Comparison of ENCODE assay signal across 20 mouse cellular contexts in genomic region chr6:61155059-61155629, GRCm38 (mm10). TPM values are rescaled to one million over a fixed set of nuclear protein-coding genes. Genes with fewer than 3 reads are reported as not detected.
DNase-seq lines count a peak whose midpoint lies in the region; ATAC-seq lines count a peak whose summit lies in the region.
"Had no signal": no experiment of that assay in that cellular context is flagged by ENCODE, and none has a peak within 500 bp of the region (broad histone marks: within the 10 kb centered on the region; RNA-seq: fewer than 3 reads in every experiment).

No protein-coding gene starts in this region.

- H3K36me3 ChIP-seq in forebrain, embryonic 16.5 days (ENCODE audit: control insufficient read depth, insufficient read depth) = no peaks in the 10 kb centered on the region
- no peaks in the 10 kb centered on the region for H3K36me3 ChIP-seq in midbrain, embryonic 15.5 days (replicated peaks)
- H3K36me3 ChIP-seq: limb, embryonic 15.5 days; stomach, embryonic 15.5 days had no signal

- no peaks in the 10 kb centered on the region for H3K9me3 ChIP-seq in forebrain, embryonic 16.5 days (ENCODE audit: control insufficient read depth, low read length)
- no peaks in the 10 kb centered on the region for H3K9me3 ChIP-seq in midbrain, embryonic 15.5 days
- H3K9me3 ChIP-seq: limb, embryonic 15.5 days; stomach, embryonic 15.5 days had no signal

- peak; percentile 44 for DNase-seq in embryo, embryonic 10.5 days (ENCODE audit: low spot score)
- no peak for DNase-seq in embryo, embryonic 10 days (ENCODE audit: low spot score)
- DNase-seq in R1 (ENCODE audit: low read depth, low spot score) = peak; percentile 4
- no peak for DNase-seq in ovary, postnatal 10 days (ENCODE audit: low spot score)
- DNase-seq in layer of hippocampus, postnatal 25 days (ENCODE audit: extremely low spot score in 1 of 2, low spot score in 1 of 2) = no peak
- DNase-seq in heart, adult 11 months = no peak
- DNase-seq: adrenal gland, postnatal 10 days; cerebellum, adult 8-10 months; gastrocnemius, postnatal 14 days; heart, postnatal 14 days; lung, embryonic 14.5 days; right cerebral cortex, adult 18-20 months; spleen, adult 18-20 months had no signal

- no peak overlapping the region for H3K27ac ChIP-seq in forebrain, embryonic 16.5 days (ENCODE audit: low read length)
- H3K27ac ChIP-seq in midbrain, embryonic 15.5 days = no peak overlapping the region
- H3K27ac ChIP-seq: kidney, postnatal 0 days; limb, embryonic 15.5 days; stomach, embryonic 15.5 days had no signal

- no peak overlapping the region for H3K4me3 ChIP-seq in forebrain, embryonic 16.5 days (replicated peaks; ENCODE audit: low read length)
- H3K4me3 ChIP-seq in midbrain, embryonic 15.5 days = no peak overlapping the region
- H3K4me3 ChIP-seq: limb, embryonic 15.5 days; stomach, embryonic 15.5 days had no signal

- ATAC-seq in forebrain, embryonic 16.5 days = peak; percentile 86; the same call in 1 of the 2 replicates
- peak; percentile 84 for ATAC-seq in midbrain, embryonic 15.5 days (replicated peaks)
- ATAC-seq: intestine, embryonic 16.5 days had no signal

- H3K27me3 ChIP-seq in forebrain, embryonic 16.5 days (replicated peaks; ENCODE audit: control insufficient read depth, insufficient read depth, low read length) = no peaks in the 10 kb centered on the region
- H3K27me3 ChIP-seq in midbrain, embryonic 15.5 days (replicated peaks) = no peaks in the 10 kb centered on the region
- H3K27me3 ChIP-seq: limb, embryonic 15.5 days; stomach, embryonic 15.5 days had no signal

- H3K9ac ChIP-seq in forebrain, embryonic 16.5 days (replicated peaks; ENCODE audit: low read depth, low read length) = no peak overlapping the region
- no peak overlapping the region for H3K9ac ChIP-seq in midbrain, embryonic 15.5 days
- H3K9ac ChIP-seq: limb, embryonic 15.5 days; lung, embryonic 14.5 days; stomach, embryonic 15.5 days had no signal

- 34% methylated on average over 8 of the region's 8 CpGs for WGBS in forebrain, embryonic 16.5 days
- 18% methylated on average over 8 of the region's 8 CpGs for WGBS in midbrain, embryonic 15.5 days

- no peak overlapping the region for H3K4me2 ChIP-seq in forebrain, embryonic 16.5 days (ENCODE audit: low read length)
- H3K4me2 ChIP-seq in midbrain, embryonic 15.5 days = no peak overlapping the region
- H3K4me2 ChIP-seq: limb, embryonic 15.5 days; lung, embryonic 14.5 days; stomach, embryonic 15.5 days had no signal

- peaks cover 4% of the 10 kb centered on the region; the same call in 1 of the 2 replicates for H3K4me1 ChIP-seq in forebrain, embryonic 16.5 days (replicated peaks; ENCODE audit: control insufficient read depth, insufficient read depth, low read length)
- peaks cover 14% of the 10 kb centered on the region for H3K4me1 ChIP-seq in midbrain, embryonic 15.5 days
- H3K4me1 ChIP-seq: limb, embryonic 15.5 days; stomach, embryonic 15.5 days had no signal

RNA-seq across cellular contexts. Expression of gene Ccser1, which starts 25.0 kb away (rescaled TPM):
- polyA plus RNA-seq in forebrain, embryonic 16.5 days (2015; fragmentation: Nextera tagmentation; extraction: Ambion mirVana) = 20.4 and 26.2 TPM in 2 replicates
- 23.9 and 25.1 TPM in 2 replicates for polyA plus RNA-seq in midbrain, embryonic 15.5 days (2015; fragmentation: Nextera tagmentation; extraction: Ambion mirVana)
- 10 to 100 TPM; 28.9 to 41.0 TPM for total RNA-seq in layer of hippocampus, postnatal 25 days (2021)
- total RNA-seq: megakaryocyte, adult 5-6 weeks had no signal

Comparison
In these comparisons a context has a peak if more than half of its experiments do, and no peak if none do; other contexts are left out.
1. DNase-seq: peak in embryo, embryonic 10.5 days (single experiment) and R1 (single experiment); none in embryo, embryonic 10 days (single experiment), ovary, postnatal 10 days (single experiment), layer of hippocampus, postnatal 25 days (0 of 2) and heart, adult 11 months (single experiment).